Mouse (Mus musculus) neutrophil, adult 65 days (primary cell): Measurements from ENCODE around the gene 9930111J21Rik2. TPM values are rescaled to one million over a fixed set of nuclear protein-coding genes. Genes with fewer than 3 reads are reported as not detected.

Source experiments
- total RNA-seq: library from RNA; stranded (reverse); gene quantifications from 2 replicates; pipeline ENCODE4 v1.2.4, GENCODE M21; 2023

The 9930111J21Rik2 gene
- 31.0 and 31.9 TPM in 2 replicates for total RNA-seq

GRCm38 (mm10) chr11:49051093-49051891 is at the start of gene 9930111J21Rik2:
Gene 9930111J21Rik2, minus strand, starts transcription at chr11:49051242.

GRCm38 (mm10) chr11:49076001-49076757 is 25.1 kb upstream of the 9930111J21Rik2 start, which contains the start of gene Ifi47:
Gene Ifi47, plus strand, starts transcription at chr11:49076587.

GRCm38 (mm10) chr11:49063713-49064469 is 12.8 kb upstream of the 9930111J21Rik2 start, which contains the start of gene Tgtp2:
Gene Tgtp2, minus strand, starts transcription at chr11:49064206.

GRCm38 (mm10) chr11:48994018-48994417 is 57.0 kb downstream of the 9930111J21Rik2 start, which contains the start of gene Tgtp1:
Gene Tgtp1, minus strand, starts transcription at chr11:48994172.

GRCm38 (mm10) chr11:48991740-48992520 is 59.1 kb downstream of the 9930111J21Rik2 start, which contains the start of gene Gm12185:
Gene Gm12185, minus strand, starts transcription at chr11:48992226.

GRCm38 (mm10) chr11:48979251-48979650 is 71.8 kb downstream of the 9930111J21Rik2 start, which contains the start of gene 9930111J21Rik1:
Gene 9930111J21Rik1, minus strand, starts transcription at chr11:48979398.

GRCm38 (mm10) chr11:48978240-48978939 is 72.7 kb downstream of the 9930111J21Rik2 start, which contains the start of gene Olfr56:
Gene Olfr56, plus strand, starts transcription at chr11:48978889.

Other genes starting within 250 kb of the 9930111J21Rik2 start
- 38.5 and 69.4 TPM in 2 replicates for gene Trim41, start 233.9 kb downstream of the 9930111J21Rik2 start, total RNA-seq
- 0.16 and 0.48 TPM in 2 replicates for gene Trim7, start 225.1 kb downstream of the 9930111J21Rik2 start, total RNA-seq
- gene Gm12184, start 224.6 kb downstream of the 9930111J21Rik2 start, total RNA-seq: 0.66 and 0.95 TPM in 2 replicates
- 11.6 and 16.1 TPM in 2 replicates for gene Irgm1, start 179.6 kb downstream of the 9930111J21Rik2 start, total RNA-seq
- gene Gm5431, start 149.0 kb downstream of the 9930111J21Rik2 start, total RNA-seq: 0.79 and 2.0 TPM in 2 replicates
- 13.1 and 13.2 TPM in 2 replicates for gene Psme2b, start 105.1 kb downstream of the 9930111J21Rik2 start, total RNA-seq
- 0.16 and 0.18 TPM in 2 replicates for gene Olfr56, start 72.4 kb downstream of the 9930111J21Rik2 start, total RNA-seq
- 23.7 and 28.4 TPM in 2 replicates for gene 9930111J21Rik1, start 71.8 kb downstream of the 9930111J21Rik2 start, total RNA-seq
- gene Gm12185, start 59.0 kb downstream of the 9930111J21Rik2 start, total RNA-seq: 0.38 and 0.70 TPM in 2 replicates
- gene Tgtp1, start 57.1 kb downstream of the 9930111J21Rik2 start, total RNA-seq: 0.25 TPM in 1 of 2 replicates, not detected in the other
- 0.25 and 0.52 TPM in 2 replicates for gene Tgtp2, start 13.0 kb upstream of the 9930111J21Rik2 start, total RNA-seq
- gene Ifi47, start 25.3 kb upstream of the 9930111J21Rik2 start, total RNA-seq: 7.0 and 11.5 TPM in 2 replicates
- not detected in 2 replicates for gene Olfr1396, start 63.6 kb upstream of the 9930111J21Rik2 start, total RNA-seq
- not detected in 2 replicates for gene Olfr1395, start 91.0 kb upstream of the 9930111J21Rik2 start, total RNA-seq
- gene Olfr1394, start 103.1 kb upstream of the 9930111J21Rik2 start, total RNA-seq: not detected in 2 replicates
- 1.6 and 2.3 TPM in 2 replicates for gene Btnl9, start 135.9 kb upstream of the 9930111J21Rik2 start, total RNA-seq
- gene Zfp62, start 152.1 kb upstream of the 9930111J21Rik2 start, total RNA-seq: 60.9 and 83.2 TPM in 2 replicates
- gene Mgat1, start 192.9 kb upstream of the 9930111J21Rik2 start, total RNA-seq: 58.0 and 75.5 TPM in 2 replicates
- 0.32 TPM in 1 of 2 replicates, not detected in the other for gene Olfr1393, start 227.1 kb upstream of the 9930111J21Rik2 start, total RNA-seq
- gene Olfr1392, start 234.0 kb upstream of the 9930111J21Rik2 start, total RNA-seq: not detected in 2 replicates